Mouse (Mus musculus) hindbrain, embryonic 14.5 days (tissue): ENCODE data around the gene Mllt10. TPM values are rescaled to one million over a fixed set of nuclear protein-coding genes. Genes with fewer than 3 reads are reported as not detected.

Experiments
- ATAC-seq: fragments of 200-750 bp; cut with Nextera tagmentation; 2 replicates; pipeline ENCODE4 v1.8.0; 2017; ENCODE audit warnings: moderate number of reproducible peaks, mild to moderate bottlenecking, moderate TSS enrichment, moderate library complexity; ENCODE audit not compliant: low FRiP score
- DNase-seq: peaks from one replicate; pipeline ENCODE4 v3.0.0-alpha.2; 2015; ENCODE audit warnings: low spot score
- H3K27ac ChIP-seq: fragments of 300-500 bp; sonication (generic); 2 replicates; pipeline ENCODE4 v1.5.1; 2014; ENCODE audit warnings: mild to moderate bottlenecking, moderate library complexity
- H3K27me3 ChIP-seq: fragments of 300-500 bp; sonication (generic); 2 replicates; pipeline ENCODE4 v1.6.1; 2014; ENCODE audit warnings: mild to moderate bottlenecking, low read length, mixed read lengths; ENCODE audit not compliant: control insufficient read depth, insufficient read depth
- H3K36me3 ChIP-seq: fragments of 300-500 bp; sonication (generic); replicated peaks from 2 replicates; pipeline ENCODE4 v1.6.1; 2014; ENCODE audit not compliant: control insufficient read depth, insufficient read depth
- H3K4me1 ChIP-seq: fragments of 300-500 bp; sonication (generic); replicated peaks from 2 replicates; pipeline ENCODE4 v1.6.1; 2014; ENCODE audit warnings: antibody characterized with exemption, low read length, mixed read lengths; ENCODE audit not compliant: control insufficient read depth, insufficient read depth
- H3K4me2 ChIP-seq: fragments of 300-500 bp; sonication (generic); replicated peaks from 2 replicates; pipeline ENCODE4 v1.6.1; 2014; ENCODE audit warnings: mild to moderate bottlenecking, moderate library complexity
- H3K4me3 ChIP-seq: fragments of 300-500 bp; sonication (generic); replicated peaks from 2 replicates; pipeline ENCODE4 v1.5.1; 2014; ENCODE audit warnings: mild to moderate bottlenecking, low read length
- H3K9ac ChIP-seq: fragments of 300-500 bp; sonication (generic); 2 replicates; pipeline ENCODE4 v1.6.1; 2014
- H3K9me3 ChIP-seq: fragments of 300-500 bp; sonication (generic); 2 replicates; pipeline ENCODE4 v1.6.1; 2016; ENCODE audit warnings: low read length; ENCODE audit not compliant: control insufficient read depth
- WGBS: fragments of 180-500 bp; shearing (Covaris S2); extraction: QIAGEN DNeasy Blood & Tissue Kit; methylation state at CpG from one replicate; pipeline ENCODE4 v1.1.7; 2014; 5-methylcytosine and 5-hydroxymethylcytosine counted together
- polyA plus RNA-seq: library from polyadenylated mRNA; unstranded; fragments of >200 nt; fragmentation: Nextera tagmentation; extraction: Ambion mirVana; gene quantifications from 2 replicates; pipeline ENCODE4 v1.2.1, GENCODE M21; 2014

The Mllt10 gene
- polyA plus RNA-seq, 1 experiment from 2014 or later, result 33.1 TPM

DNA sequence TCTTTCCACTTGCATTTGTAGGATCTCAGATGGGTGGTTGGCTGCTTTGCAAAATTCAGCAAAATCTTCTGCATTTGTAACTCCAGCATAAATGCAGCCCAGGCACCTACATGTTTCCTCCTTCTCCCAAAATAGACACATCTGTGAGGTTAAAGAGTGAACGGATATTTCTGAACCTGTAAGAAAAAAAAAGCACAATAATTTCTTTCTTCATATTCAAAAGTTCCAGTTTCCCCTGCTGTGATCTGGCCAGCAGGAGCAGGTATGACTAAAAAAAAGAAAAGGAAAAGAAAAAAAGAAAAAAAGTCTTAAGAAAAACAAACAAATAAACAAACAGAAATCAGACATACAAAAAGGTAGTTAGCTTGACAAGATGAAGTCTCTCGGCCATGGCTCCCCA is 5.0 kb upstream of the Mllt10 start:
- no peak for ATAC-seq
- Histone ChIP-seq H3K9me3 (no peaks in the 10 kb centered on the region), H3K9ac (peak overlapping the region; percentile 100), H3K4me2 (peak overlapping the region; percentile 95), H3K36me3 (no peaks in the 10 kb centered on the region), H3K4me3 (peak overlapping the region; percentile 89), H3K4me1 (peaks cover 27% of the 10 kb centered on the region), H3K27ac (peak overlapping the region; percentile 100), H3K27me3 (no peaks in the 10 kb centered on the region)
- no peak for DNase-seq
- WGBS, result 7% methylated on average over 2 of the region's 2 CpGs

DNA sequence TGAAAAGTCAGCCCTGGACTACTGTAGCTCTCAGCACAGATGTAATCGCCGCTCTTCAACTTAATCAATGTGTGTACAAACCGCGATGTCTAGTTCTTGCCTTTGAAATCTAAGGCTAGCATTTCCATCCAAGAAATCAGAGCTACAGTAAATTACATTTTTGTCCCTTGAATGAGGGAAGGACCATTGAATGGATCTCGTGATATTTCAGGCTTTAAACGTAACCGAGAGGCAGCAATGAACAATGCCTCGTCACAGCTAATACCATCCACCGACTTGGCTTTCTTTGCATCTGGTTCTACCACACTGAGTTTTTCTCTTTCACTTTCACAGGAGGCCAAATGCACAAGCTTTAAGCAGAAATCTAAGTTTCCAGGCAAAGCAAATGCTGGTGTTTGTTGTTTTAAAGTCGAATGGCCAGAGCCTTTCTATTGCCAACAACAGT is 4.5 kb upstream of the Mllt10 start:
- H3K27me3 ChIP-seq, result no peaks in the 10 kb centered on the region
- H3K9ac ChIP-seq, result peak overlapping the region; percentile 100
- H3K36me3 ChIP-seq, result no peaks in the 10 kb centered on the region
- ATAC-seq (no peak), DNase-seq (peak; percentile 69)
- peak overlapping the region; percentile 89 for H3K4me3 ChIP-seq
- 5% methylated on average over 10 of the region's 10 CpGs for WGBS
- peaks cover 27% of the 10 kb centered on the region for H3K4me1 ChIP-seq
- H3K9me3 ChIP-seq, result no peaks in the 10 kb centered on the region
- H3K27ac ChIP-seq, result peak overlapping the region; percentile 100
- peak overlapping the region; percentile 95 for H3K4me2 ChIP-seq

DNA sequence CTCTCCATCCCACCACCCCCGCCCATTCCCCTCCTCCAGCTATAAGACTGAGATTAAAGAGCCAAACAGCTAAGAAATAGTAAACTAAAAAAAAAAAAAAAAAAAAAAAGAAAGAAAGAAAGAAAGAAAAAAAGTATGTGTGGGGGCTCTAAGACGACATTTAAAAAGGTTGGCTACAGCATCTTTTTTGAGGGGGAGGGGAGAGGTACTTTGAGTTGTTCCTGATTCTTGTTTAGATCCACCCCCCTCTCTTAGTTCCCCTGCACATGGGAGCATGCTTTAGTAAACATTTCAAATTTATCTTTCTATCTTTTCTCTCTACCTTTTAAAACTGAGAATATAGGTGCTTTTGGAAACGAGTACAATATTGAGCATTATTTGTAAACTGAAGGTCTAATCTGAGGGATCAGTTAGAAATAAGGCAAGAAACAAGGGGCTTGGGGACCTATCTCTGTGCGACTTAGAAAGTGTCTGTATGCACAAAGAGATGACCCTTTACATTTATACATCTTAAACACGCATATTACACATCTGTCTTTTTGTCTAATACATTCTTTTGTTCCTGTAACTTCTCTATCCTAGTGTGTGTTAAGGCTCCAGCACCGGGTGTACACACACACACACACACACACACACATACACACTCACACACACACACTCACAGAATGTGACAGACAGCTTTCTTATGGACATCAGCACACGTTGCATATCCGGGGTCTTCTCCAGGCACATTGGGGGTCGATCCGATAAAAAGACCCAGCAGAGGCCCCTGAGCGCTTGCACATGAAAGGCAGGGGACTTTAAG is 3.8 kb upstream of the Mllt10 start:
- 9% methylated on average over 11 of the region's 11 CpGs for WGBS
- no peaks in the 10 kb centered on the region for H3K27me3 ChIP-seq
- peak overlapping the region; percentile 100 for H3K9ac ChIP-seq
- H3K4me1 ChIP-seq, result peaks cover 27% of the 10 kb centered on the region
- ATAC-seq (no peak), DNase-seq (peak; percentile 50)
- peak overlapping the region; percentile 95 for H3K4me2 ChIP-seq
- H3K9me3 ChIP-seq, result no peaks in the 10 kb centered on the region
- peak overlapping the region; percentile 100 for H3K27ac ChIP-seq
- H3K4me3 ChIP-seq, result peak overlapping the region; percentile 89
- no peaks in the 10 kb centered on the region for H3K36me3 ChIP-seq

DNA sequence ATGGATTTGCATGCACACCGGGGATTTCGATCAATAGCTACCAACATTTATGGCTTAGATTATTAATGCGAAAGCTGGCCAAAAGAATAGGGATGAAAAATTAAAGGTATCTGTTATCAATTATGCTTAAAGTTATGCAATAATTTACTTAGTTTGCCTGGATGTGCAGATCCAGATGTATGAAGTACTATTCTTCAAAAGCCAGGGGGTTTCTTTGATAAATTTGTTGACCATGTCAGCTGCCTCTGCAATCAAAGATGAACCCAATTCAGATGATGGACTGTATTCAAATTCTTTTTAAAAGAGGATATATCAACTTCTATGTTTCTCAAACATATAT is 3.2 kb upstream of the Mllt10 start:
- H3K9ac ChIP-seq, result peak overlapping the region; percentile 100
- H3K9me3 ChIP-seq, result no peaks in the 10 kb centered on the region
- no peak overlapping the region for H3K27ac ChIP-seq
- H3K4me3 ChIP-seq, result no peak overlapping the region
- H3K4me1 ChIP-seq, result peaks cover 27% of the 10 kb centered on the region
- no peaks in the 10 kb centered on the region for H3K27me3 ChIP-seq
- 22% methylated on average over 3 of the region's 3 CpGs for WGBS
- DNase-seq (peak; percentile 28), ATAC-seq (no peak)
- no peaks in the 10 kb centered on the region for H3K36me3 ChIP-seq
- peak overlapping the region; percentile 95 for H3K4me2 ChIP-seq

DNA sequence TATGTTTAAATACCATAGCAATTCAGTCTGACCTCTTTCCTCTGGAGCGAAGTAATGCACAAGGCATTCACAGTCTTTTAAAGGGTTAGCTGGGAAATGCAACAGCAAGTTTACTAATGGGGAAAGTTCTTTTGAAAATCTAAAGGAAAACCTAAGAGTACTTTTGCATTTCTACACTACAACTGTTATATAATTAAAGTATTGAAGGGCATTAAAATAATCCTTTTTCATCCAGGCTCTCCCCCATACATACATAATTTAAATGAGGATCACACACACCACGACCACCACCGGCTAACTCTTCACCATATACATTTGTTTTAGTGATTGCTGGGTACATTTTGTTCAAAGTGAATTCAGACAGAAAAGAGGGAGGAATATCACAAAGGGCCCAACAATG is 2.5 kb upstream of the Mllt10 start:
- Histone ChIP-seq H3K9me3 (no peaks in the 10 kb centered on the region), H3K4me3 (no peak overlapping the region), H3K9ac (no peak overlapping the region), H3K27me3 (no peaks in the 10 kb centered on the region), H3K36me3 (no peaks in the 10 kb centered on the region), H3K27ac (no peak overlapping the region), H3K4me2 (peak overlapping the region; percentile 8; the same call in 1 of the 2 replicates), H3K4me1 (peaks cover 27% of the 10 kb centered on the region)
- DNase-seq, result peak; percentile 24
- 36% methylated on average over 3 of the region's 3 CpGs for WGBS
- no peak for ATAC-seq

DNA sequence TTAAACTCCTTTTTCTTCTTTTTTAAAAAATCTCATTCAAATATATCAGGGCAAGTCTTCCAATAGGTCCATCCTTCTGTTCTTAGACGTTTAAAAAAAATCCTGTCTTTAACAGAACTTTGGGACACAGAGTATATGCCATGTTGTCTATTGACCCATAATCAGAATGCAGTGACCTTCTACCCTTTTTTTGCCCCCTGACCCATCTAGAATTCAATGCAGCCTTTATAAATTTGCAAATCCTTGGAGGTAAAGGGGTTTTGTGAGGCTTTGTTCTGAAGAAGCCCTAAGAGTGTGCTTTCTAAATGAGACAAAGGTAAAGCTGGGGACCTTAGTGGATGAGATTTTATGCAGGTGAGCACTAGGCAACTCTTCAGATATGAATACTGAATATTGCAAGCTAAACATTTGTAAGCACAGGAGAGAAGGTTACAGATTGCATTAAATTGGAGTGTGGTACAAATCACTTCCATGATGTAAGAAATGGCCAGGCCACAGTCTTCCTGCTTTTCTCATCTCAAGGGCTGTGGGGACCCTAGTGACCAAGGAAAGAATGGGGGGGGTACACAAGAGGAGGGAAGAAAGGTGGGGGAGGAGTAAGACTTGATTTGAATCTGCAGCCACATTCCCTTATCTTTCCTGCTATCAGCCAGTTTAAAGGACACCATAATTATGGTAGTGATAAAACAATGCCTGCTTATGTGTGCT is 1.6 kb upstream of the Mllt10 start:
- Histone ChIP-seq H3K9me3 (no peaks in the 10 kb centered on the region), H3K4me1 (peaks cover 34% of the 10 kb centered on the region), H3K4me2 (no peak overlapping the region), H3K27ac (peak overlapping the region; percentile 99), H3K36me3 (no peaks in the 10 kb centered on the region), H3K27me3 (no peaks in the 10 kb centered on the region), H3K4me3 (no peak overlapping the region), H3K9ac (no peak overlapping the region)
- WGBS, result 13% methylated on average over 1 of the region's 1 CpGs
- ATAC-seq, result no peak
- peak; percentile 27 for DNase-seq

DNA sequence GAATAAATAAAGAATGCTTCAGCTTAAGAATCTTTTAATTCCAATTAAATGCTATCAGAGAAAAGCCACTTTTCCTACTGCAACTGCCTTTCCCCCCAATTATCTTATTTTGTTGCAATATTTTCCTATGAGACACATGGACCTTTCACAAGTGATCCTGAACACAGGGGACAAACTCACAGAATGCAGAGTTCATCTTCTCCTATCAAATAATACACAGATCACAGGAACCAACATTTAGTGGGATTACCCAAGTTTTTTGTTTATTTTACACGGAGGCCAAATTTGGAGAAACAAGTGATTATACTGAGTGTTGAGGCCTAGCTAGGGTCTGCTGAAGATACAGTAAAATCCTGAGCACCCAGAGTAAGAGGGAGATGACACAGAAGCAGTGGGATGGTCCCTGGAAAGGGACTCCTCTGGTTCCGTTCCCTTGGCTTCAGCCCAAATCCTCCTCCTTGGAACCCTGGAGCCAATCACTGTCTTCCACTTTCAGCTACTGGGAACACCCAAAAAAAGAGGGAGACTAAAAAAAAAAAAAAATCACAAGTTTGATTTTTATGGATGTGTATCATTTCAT is 996 bp upstream of the Mllt10 start:
- no peak overlapping the region; the same call in 1 of the 2 replicates for H3K9ac ChIP-seq
- no peaks in the 10 kb centered on the region for H3K9me3 ChIP-seq
- no peaks in the 10 kb centered on the region for H3K27me3 ChIP-seq
- DNase-seq (peak; percentile 60), ATAC-seq (no peak)
- H3K4me1 ChIP-seq, result peaks cover 39% of the 10 kb centered on the region
- WGBS, result 32% methylated on average over 2 of the region's 2 CpGs
- H3K4me2 ChIP-seq, result peak overlapping the region; percentile 77
- peak overlapping the region; percentile 99 for H3K27ac ChIP-seq
- no peak overlapping the region for H3K4me3 ChIP-seq
- H3K36me3 ChIP-seq, result no peaks in the 10 kb centered on the region

DNA sequence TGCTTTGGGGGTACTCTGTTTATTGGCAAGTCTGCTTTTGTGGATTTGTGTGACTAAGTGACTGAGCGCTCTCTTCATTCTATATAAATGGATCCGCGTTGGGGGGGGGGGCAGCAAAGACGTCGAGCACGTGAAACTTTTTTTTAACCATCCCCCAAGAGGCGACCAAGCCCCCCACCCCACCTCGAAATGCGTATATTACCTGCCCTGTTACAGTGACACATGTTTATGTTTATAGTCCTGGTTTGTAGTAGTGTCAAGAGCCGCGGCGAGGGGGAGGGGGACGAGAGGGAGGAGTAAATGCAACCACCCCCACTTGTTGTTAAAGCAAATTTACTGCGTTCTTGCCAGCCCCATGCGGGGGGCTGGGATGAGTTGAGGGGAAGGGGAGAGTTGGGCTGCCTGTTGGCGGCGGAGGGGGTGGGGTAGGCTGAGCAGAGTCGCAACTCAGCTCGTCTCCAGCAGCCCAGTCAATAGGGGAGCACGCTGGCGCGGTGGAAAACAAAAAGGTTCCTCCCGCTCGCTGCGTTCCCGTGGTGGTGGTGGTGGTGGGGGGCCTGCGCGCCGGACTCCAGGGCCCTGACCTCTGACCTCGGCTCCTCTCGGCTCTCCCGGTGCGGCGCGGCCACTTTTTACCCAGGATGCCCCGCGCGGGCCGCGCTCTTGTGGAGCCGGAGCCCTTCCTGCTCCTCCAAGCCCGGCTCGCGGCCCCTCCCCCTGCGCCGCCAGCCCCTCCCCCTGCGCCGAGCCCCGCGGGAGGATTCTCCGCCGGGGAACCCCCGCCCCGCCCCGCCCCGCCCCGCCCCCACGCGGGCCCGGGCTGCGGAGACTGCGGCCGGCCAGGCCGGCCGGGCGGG is 1.1 kb downstream of the Mllt10 start:
- Histone ChIP-seq H3K4me3 (peak overlapping the region; percentile 64), H3K9ac (peak overlapping the region; percentile 94), H3K4me1 (peaks cover 22% of the 10 kb centered on the region), H3K9me3 (no peaks in the 10 kb centered on the region), H3K4me2 (peak overlapping the region; percentile 77), H3K27me3 (no peaks in the 10 kb centered on the region), H3K36me3 (no peaks in the 10 kb centered on the region), H3K27ac (peak overlapping the region; percentile 99)
- DNase-seq (peak; percentile 88), ATAC-seq (peak; percentile 93)
- under 1% methylated on average over 47 of the region's 66 CpGs for WGBS
